Mouse (Mus musculus): ENCODE data around the gene Ksr2. TPM values are rescaled to one million over a fixed set of nuclear protein-coding genes. Genes with fewer than 3 reads are reported as not detected.

The Ksr2 gene
- polyA plus RNA-seq, 1 experiment from 2014 or later = 1.1 TPM

GRCm38 (mm10) chr5:117790071-117790470, 376.3 kb downstream of the Ksr2 start:
- Histone ChIP-seq H3K9ac (no peak overlapping the region), H3K4me3 (replicated peaks) (no peak overlapping the region), H3K36me3 (no peaks in the 10 kb centered on the region), H3K27ac (replicated peaks) (no peak overlapping the region), H3K9me3 (replicated peaks) (no peaks in the 10 kb centered on the region), H3K27me3 (no peaks in the 10 kb centered on the region), H3K4me1 (no peaks in the 10 kb centered on the region), H3K4me2 (replicated peaks) (no peak overlapping the region)
- no peak for ATAC-seq (ENCODE audit: insufficient number of reproducible peaks, low FRiP score, low TSS enrichment, low read depth)
- WGBS = 59% methylated on average over 6 of the region's 6 CpGs

- no peak overlapping the region for H3K4me2 ChIP-seq (replicated peaks)
- H3K9ac ChIP-seq = no peak overlapping the region
- no peaks in the 10 kb centered on the region for H3K4me1 ChIP-seq
- no peaks in the 10 kb centered on the region for H3K9me3 ChIP-seq (replicated peaks)
- H3K27me3 ChIP-seq = no peaks in the 10 kb centered on the region
- ATAC-seq (ENCODE audit: insufficient number of reproducible peaks, low FRiP score, low TSS enrichment, low read depth) = no peak
- no peaks in the 10 kb centered on the region for H3K36me3 ChIP-seq
- no peak overlapping the region for H3K4me3 ChIP-seq (replicated peaks)
- 85% methylated on average over 14 of the region's 14 CpGs for WGBS
- H3K27ac ChIP-seq (replicated peaks) = no peak overlapping the region
These were observed 378.1 kb downstream of the Ksr2 start for GRCm38 (mm10) chr5:117791875-117792274.

- ATAC-seq (ENCODE audit: insufficient number of reproducible peaks, low FRiP score, low TSS enrichment, low read depth) = no peak
These were observed 387.0 kb downstream of the Ksr2 start for GRCm38 (mm10) chr5:117800849-117801248.

GRCm38 (mm10) chr5:117802071-117802521, 388.3 kb downstream of the Ksr2 start:
- H3K27me3 ChIP-seq = no peaks in the 10 kb centered on the region
- peaks cover 3% of the 10 kb centered on the region; the same call in 1 of the 2 replicates for H3K4me1 ChIP-seq
- no peaks in the 10 kb centered on the region for H3K9me3 ChIP-seq (replicated peaks)
- H3K27ac ChIP-seq (replicated peaks) = no peak overlapping the region
- ATAC-seq (ENCODE audit: insufficient number of reproducible peaks, low FRiP score, low TSS enrichment, low read depth) = peak; percentile 70; the same call in 1 of the 2 replicates
- H3K9ac ChIP-seq = no peak overlapping the region
- 73% methylated on average over 11 of the region's 11 CpGs for WGBS
- H3K36me3 ChIP-seq = no peaks in the 10 kb centered on the region
- H3K4me2 ChIP-seq (replicated peaks) = no peak overlapping the region
- H3K4me3 ChIP-seq (replicated peaks) = no peak overlapping the region

More at GRCm38 (mm10) chr5:117800849-117801248, 387.0 kb downstream of the Ksr2 start:
- H3K4me3 ChIP-seq (replicated peaks) = no peak overlapping the region
- H3K27ac ChIP-seq (replicated peaks) = no peak overlapping the region
- H3K9ac ChIP-seq = no peak overlapping the region
- H3K4me1 ChIP-seq = peaks cover 3% of the 10 kb centered on the region; the same call in 1 of the 2 replicates
- 70% methylated on average over 9 of the region's 9 CpGs for WGBS
- H3K4me2 ChIP-seq (replicated peaks) = no peak overlapping the region
- no peaks in the 10 kb centered on the region for H3K27me3 ChIP-seq
- no peaks in the 10 kb centered on the region for H3K36me3 ChIP-seq
- H3K9me3 ChIP-seq (replicated peaks) = no peaks in the 10 kb centered on the region

- no peak overlapping the region for H3K27ac ChIP-seq (replicated peaks)
- no peak for ATAC-seq (ENCODE audit: insufficient number of reproducible peaks, low FRiP score, low TSS enrichment, low read depth)
- peaks cover 3% of the 10 kb centered on the region; the same call in 1 of the 2 replicates for H3K4me1 ChIP-seq
- no peaks in the 10 kb centered on the region for H3K36me3 ChIP-seq
- WGBS = 47% methylated on average over 7 of the region's 7 CpGs
- no peak overlapping the region for H3K4me3 ChIP-seq (replicated peaks)
- no peaks in the 10 kb centered on the region for H3K27me3 ChIP-seq
- H3K9me3 ChIP-seq (replicated peaks) = no peaks in the 10 kb centered on the region
- no peak overlapping the region for H3K9ac ChIP-seq
- no peak overlapping the region for H3K4me2 ChIP-seq (replicated peaks)
These were observed 389.8 kb downstream of the Ksr2 start for GRCm38 (mm10) chr5:117803551-117803950.

GRCm38 (mm10) chr5:117810930-117811329, 397.1 kb downstream of the Ksr2 start:
- Histone ChIP-seq H3K9ac (no peak overlapping the region), H3K27me3 (no peaks in the 10 kb centered on the region), H3K4me3 (replicated peaks) (no peak overlapping the region), H3K4me2 (replicated peaks) (no peak overlapping the region), H3K4me1 (no peaks in the 10 kb centered on the region), H3K9me3 (replicated peaks) (no peaks in the 10 kb centered on the region), H3K36me3 (no peaks in the 10 kb centered on the region), H3K27ac (replicated peaks) (no peak overlapping the region)
- no peak for ATAC-seq (ENCODE audit: insufficient number of reproducible peaks, low FRiP score, low TSS enrichment, low read depth)
- 87% methylated on average over 7 of the region's 7 CpGs for WGBS

- H3K9ac ChIP-seq = no peak overlapping the region
- H3K27me3 ChIP-seq = no peaks in the 10 kb centered on the region
- no peak overlapping the region for H3K4me2 ChIP-seq (replicated peaks)
- no peak overlapping the region for H3K4me3 ChIP-seq (replicated peaks)
- H3K4me1 ChIP-seq = no peaks in the 10 kb centered on the region
- 72% methylated on average over 6 of the region's 6 CpGs for WGBS
- H3K36me3 ChIP-seq = no peaks in the 10 kb centered on the region
- H3K9me3 ChIP-seq (replicated peaks) = no peaks in the 10 kb centered on the region
- ATAC-seq (ENCODE audit: insufficient number of reproducible peaks, low FRiP score, low TSS enrichment, low read depth) = no peak; the same call in 1 of the 2 replicates
- no peak overlapping the region for H3K27ac ChIP-seq (replicated peaks)
These were observed 405.0 kb downstream of the Ksr2 start for GRCm38 (mm10) chr5:117818800-117819199.

- H3K27me3 ChIP-seq = no peaks in the 10 kb centered on the region
- WGBS = 61% methylated on average over 7 of the region's 7 CpGs
- H3K27ac ChIP-seq (replicated peaks) = no peak overlapping the region
- H3K9ac ChIP-seq = no peak overlapping the region
- ATAC-seq (ENCODE audit: insufficient number of reproducible peaks, low FRiP score, low TSS enrichment, low read depth) = no peak
- H3K4me1 ChIP-seq = no peaks in the 10 kb centered on the region
- H3K4me2 ChIP-seq (replicated peaks) = no peak overlapping the region
- H3K9me3 ChIP-seq (replicated peaks) = no peaks in the 10 kb centered on the region
- no peak overlapping the region for H3K4me3 ChIP-seq (replicated peaks)
- H3K36me3 ChIP-seq = no peaks in the 10 kb centered on the region
These were observed 406.6 kb downstream of the Ksr2 start for GRCm38 (mm10) chr5:117820445-117820844.

- Histone ChIP-seq H3K4me3 (replicated peaks) (no peak overlapping the region), H3K4me2 (replicated peaks) (no peak overlapping the region), H3K4me1 (no peaks in the 10 kb centered on the region), H3K27ac (replicated peaks) (no peak overlapping the region), H3K27me3 (no peaks in the 10 kb centered on the region), H3K9ac (no peak overlapping the region), H3K36me3 (no peaks in the 10 kb centered on the region), H3K9me3 (replicated peaks) (no peaks in the 10 kb centered on the region)
- no peak for ATAC-seq (ENCODE audit: insufficient number of reproducible peaks, low FRiP score, low TSS enrichment, low read depth)
- 92% methylated on average over 9 of the region's 9 CpGs for WGBS
These were observed 410.0 kb downstream of the Ksr2 start for GRCm38 (mm10) chr5:117823811-117824210.

- Histone ChIP-seq H3K27me3 (no peaks in the 10 kb centered on the region), H3K4me2 (replicated peaks) (no peak overlapping the region), H3K4me1 (no peaks in the 10 kb centered on the region), H3K4me3 (replicated peaks) (no peak overlapping the region), H3K27ac (replicated peaks) (no peak overlapping the region), H3K9me3 (replicated peaks) (no peaks in the 10 kb centered on the region), H3K36me3 (no peaks in the 10 kb centered on the region), H3K9ac (no peak overlapping the region)
- 74% methylated on average over 5 of the region's 5 CpGs for WGBS
- ATAC-seq (ENCODE audit: insufficient number of reproducible peaks, low FRiP score, low TSS enrichment, low read depth) = no peak
These were observed 410.7 kb downstream of the Ksr2 start for GRCm38 (mm10) chr5:117824486-117824885.

Data from embryonic facial prominence, embryonic 15.5 days (tissue).